Mouse (Mus musculus) embryo, embryonic 11 days (tissue): Measurements from ENCODE around the gene Prss57.

Source experiments
- DNase-seq: peaks from one replicate; pipeline ENCODE4 v3.0.0-alpha.2; 2015

The Prss57 gene

GRCm38 (mm10) chr10:79806972-79807371 lies 16.2 kb upstream of the Prss57 start:
- no peak for DNase-seq

- DNase-seq: no peak
Observed at GRCm38 (mm10) chr10:79806331-79806730, 15.6 kb upstream of the Prss57 start.

- no peak for DNase-seq
Observed at GRCm38 (mm10) chr10:79805636-79806035, 14.9 kb upstream of the Prss57 start.

DNA sequence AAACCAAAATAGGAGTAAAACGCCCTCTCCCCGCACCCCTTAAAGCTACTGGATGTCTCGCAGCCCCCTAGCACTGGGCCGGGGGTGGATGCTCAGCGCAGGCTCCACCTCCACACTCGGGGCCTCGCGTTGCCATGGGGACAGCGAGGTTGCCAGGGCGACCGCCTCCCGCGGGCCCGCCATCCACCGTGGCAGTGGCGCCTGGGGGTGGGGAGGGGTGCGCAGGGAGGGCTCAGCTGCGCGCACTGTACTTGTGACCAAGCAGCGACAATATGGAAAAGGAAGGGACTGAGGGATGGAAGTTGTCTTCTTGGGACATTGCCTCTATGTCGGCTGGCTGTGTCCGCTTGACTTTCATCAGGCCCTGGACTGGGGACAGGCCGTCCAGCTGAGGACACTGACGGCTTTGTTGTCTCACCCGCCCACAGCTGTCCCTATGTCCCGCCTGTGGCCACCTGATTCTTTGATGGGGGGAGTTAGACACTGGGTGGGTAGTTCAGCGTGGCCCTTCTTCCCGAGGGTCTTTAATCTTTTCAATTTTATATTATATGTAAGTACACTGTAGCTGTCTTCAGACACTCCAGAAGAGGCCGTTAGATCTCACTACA lies 13.1 kb upstream of the Prss57 start:
- DNase-seq: peak; percentile 92

DNA sequence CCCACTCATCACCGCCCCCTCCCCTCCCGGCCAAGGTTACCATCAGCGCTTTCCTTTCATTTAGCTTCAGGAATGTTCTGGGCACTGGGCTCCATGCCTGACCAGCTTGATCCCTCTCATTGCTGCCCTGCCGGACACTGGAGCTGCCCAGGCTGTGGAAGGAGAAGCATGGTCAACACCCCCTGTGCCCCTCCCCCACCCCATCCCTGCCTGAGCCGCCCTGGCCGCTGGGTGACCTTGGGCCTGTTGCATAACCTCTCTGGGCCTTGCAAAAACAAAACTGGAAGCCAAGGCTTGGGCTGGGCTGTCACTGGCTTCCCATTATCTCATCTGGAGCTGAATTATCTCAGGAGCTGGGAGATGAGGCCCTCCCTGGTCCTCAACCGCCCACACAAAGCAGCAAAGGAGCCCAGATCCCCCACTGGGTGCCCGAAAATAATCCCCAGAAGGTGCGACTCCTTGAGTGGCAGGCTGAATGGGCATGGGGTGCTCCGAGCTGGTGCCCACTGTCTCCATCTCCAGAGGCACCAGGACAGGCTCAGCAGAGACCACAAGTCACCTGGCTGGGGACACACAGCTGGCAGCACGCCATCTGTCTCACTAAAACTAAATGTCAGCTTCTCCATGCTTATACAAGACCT lies 11.7 kb upstream of the Prss57 start:
- no peak for DNase-seq

DNA sequence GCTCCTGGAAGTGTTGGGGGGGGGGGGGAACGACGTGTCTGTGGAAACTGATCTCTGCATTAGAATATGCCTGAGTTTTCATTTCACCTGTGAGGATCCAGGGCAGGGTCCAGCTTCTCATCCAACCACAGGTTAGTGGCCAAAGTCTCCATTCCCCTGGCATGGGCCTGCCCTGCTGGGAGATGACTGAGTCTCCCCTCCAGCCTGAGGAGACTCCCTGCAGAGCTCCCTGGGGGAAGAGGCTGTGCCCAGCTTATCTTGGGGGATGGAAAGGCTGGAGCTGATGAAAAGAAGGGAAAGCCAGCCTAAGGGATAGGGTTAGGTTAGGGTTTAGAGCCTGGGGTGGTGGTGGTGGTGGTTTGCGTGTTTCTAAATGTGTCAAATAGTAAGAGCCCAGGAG lies 11.1 kb upstream of the Prss57 start:
- DNase-seq: no peak

GRCm38 (mm10) chr10:79800508-79800907 lies 9.7 kb upstream of the Prss57 start:
- DNase-seq: no peak

DNA sequence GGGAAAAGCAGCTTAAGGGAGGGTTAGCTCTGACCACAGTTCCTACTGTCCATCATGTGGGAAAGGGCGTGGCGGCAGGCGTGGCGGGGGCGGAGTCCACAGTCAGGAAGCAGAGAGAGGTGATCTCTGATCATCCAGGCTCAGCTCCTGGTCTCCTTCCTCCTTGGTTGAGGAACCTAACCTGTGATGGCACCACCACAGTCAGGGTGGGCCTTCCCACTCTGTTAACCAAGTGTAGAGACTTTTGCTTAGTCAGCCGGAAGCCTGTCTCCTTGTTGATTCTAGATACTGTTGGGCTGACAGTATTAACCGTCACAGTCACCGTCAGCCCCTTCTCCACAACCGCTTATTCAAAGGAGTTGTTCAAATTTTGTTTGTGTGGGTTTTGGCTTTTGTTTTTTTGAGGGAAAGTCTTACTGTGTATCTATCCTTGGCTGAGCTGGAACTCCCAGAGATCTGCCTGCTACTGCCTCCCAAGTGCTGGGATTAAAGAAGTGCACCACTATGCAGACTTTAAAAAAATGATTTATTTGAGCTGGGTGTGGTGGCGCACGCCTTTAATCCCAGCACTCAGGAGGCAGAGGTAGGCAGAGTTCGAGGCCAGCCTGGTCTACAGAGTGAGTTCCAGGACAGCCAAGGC lies 7.6 kb upstream of the Prss57 start:
- no peak for DNase-seq

DNA sequence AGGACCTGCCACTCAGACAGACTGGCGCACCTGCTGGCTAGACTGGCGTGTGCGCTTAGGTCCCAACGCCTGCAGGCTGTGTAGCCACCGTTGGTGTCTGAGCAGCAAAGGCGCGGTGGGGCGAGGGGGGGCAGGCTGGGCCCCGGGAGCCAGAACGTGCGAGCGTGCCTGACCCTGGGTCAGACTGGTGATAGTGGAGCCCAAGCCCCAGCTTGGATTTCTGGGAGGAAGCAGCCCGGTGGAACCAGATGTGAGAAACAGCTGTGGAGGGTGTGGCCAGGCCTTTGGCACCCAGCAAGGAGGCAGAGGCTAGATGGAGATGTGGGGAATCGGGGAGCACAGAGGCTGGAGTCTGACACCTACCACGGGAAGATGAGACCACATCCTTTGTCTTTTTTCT lies 6.6 kb upstream of the Prss57 start:
- DNase-seq: peak; percentile 46

GRCm38 (mm10) chr10:79795905-79796304 lies 5.1 kb upstream of the Prss57 start:
- DNase-seq: no peak

DNA sequence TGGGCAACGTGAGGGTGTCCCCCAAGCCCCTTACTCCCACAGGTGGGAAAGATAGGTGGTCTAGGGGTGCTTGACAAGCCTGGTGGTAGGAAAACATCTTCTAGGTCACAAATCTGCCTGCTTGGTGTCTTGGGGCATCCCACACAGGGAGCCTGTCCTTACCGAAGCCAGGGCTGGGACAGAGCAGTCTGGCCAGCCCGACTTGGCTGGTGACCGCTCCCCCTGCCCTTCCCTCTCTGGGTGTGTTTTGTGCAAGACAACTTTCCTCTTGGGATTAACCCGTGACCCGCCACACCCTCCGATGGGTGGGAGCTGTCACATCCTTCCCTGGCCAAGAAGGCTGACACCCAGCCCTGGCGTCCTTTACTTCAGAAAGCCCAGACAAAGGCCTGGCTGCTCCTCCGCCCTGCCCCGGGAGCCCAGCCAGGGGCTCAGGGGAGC lies 3.8 kb upstream of the Prss57 start:
- peak; percentile 54 for DNase-seq

DNA sequence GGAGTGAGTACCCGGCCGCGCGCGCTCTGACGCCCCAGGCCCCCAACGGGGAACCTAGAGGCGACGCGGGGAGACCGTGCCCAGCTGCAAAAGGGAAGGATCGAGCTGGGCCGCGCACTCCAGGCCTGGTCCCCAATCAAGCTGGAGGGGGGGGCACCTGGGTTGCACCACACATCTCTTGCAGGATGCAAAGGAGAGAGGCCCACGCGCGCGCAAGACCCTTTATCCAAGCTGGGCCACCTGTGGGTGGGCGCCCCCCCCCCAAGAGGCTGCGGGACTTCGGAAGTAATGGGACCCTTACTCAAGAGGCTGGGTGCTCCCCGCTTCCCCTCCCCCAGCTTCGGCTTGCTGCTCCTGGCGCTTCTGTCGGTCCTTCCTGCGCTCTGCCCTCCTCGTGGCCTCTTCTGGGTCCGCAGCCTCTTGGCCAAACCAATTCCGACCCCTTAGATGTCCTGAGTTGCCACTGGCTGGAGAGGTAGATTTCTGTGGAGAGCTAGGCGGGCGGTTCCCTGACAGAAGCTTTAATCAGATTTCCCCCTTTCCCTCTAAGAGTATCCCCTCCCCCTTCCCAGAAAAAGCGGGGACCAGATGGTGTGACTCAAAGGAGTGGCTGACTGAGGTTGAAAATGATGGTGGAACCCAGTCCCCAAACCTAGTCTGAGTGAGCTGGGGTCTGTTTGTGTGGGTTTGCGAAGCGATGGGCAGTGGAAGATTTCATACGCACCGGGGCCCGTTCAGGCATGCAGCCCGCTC lies 3.2 kb upstream of the Prss57 start:
- DNase-seq: peak; percentile 63

DNA sequence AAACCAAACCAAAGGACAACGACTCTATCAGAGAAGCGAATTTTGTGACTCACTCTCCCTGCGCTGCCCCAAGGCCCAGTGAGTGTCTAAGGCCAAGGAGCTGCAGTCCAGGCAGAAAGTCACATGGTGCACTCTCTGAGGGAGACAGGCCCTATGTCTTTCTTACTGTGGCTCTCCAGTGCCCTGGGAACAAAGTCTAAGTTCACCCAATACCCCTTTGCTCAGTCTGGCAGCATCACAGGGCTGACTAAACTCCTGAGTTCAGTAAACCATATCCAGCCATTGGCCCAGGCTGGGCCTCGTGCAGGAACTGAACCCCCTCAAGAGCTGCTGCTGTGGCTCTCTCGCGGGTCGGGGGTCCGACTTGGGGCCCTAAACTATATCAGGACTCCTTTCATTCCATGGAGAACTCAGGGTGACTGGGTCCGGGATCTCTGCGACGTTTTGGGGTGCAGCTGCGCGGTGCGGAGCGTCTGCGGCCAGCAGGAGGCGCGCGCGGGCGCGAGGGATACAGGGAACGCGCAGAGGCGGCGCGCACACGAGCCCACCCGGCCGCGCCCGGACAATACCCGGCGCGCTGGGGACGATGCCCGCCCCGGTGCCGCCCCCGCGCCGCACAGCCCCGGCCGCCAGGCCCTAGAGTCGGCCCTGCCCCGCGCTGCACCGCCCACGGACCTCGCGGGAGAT lies 2.4 kb upstream of the Prss57 start, which contains the start of gene Palm:
Gene Palm (plus strand): TSS at position 522 of the 687 bp plus-strand sequence.
- peak; percentile 92 for DNase-seq

DNA sequence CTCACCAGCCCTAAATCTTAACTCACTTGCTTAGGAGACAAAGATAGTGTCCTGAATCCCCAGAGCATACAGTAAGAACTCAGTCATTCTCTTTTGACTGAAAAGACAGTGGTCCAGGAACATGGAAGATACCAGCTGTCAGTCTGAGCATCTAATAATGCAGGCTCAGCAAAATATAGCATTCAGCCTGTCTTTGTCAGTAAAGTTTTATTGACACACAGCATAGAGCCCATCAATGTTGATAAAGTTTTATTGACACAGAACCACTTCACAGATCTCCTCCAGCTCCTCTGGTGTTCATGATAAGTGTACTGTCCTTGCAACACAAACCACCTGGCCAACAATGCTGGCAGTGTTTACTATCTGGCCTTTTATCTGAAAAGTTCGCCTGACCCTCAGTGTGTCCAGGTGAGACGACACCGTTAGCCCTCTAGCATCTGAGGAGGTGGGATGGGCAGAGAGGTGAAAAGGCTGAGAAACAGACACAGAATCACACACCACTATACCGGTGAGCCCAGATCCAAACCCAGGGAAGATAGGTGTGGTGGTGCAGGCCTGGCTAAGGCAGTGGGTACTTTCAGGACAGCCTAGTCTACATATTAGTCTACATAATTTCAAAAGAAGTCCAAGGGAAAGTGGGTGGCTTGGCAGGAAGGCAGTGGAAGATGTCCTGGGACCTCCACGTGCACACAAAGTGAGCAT lies 1.7 kb upstream of the Prss57 start:
- no peak for DNase-seq

DNA sequence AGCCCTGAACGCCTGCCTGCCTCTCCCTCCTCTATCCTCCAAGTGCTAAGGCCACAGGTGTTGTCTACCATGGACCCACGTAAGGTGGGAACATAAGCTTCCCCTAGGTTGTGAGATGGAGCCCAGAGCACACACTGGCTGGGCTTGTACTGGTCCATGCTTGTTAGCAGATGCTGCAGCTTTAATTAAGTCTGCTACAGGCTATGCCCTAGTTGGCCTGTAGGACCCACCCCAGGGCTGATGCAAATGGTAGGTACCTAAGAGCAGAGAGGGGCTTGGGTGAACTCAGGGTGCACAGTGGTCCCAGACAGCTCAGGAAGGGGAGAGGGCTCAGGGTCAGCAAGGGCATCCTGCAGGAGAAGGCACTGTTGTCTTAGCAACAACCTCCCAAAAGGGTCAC lies 1.2 kb downstream of the Prss57 start:
- no peak for DNase-seq

- DNase-seq: peak; percentile 66
Observed at GRCm38 (mm10) chr10:79788386-79789158, 2.2 kb downstream of the Prss57 start.

DNA sequence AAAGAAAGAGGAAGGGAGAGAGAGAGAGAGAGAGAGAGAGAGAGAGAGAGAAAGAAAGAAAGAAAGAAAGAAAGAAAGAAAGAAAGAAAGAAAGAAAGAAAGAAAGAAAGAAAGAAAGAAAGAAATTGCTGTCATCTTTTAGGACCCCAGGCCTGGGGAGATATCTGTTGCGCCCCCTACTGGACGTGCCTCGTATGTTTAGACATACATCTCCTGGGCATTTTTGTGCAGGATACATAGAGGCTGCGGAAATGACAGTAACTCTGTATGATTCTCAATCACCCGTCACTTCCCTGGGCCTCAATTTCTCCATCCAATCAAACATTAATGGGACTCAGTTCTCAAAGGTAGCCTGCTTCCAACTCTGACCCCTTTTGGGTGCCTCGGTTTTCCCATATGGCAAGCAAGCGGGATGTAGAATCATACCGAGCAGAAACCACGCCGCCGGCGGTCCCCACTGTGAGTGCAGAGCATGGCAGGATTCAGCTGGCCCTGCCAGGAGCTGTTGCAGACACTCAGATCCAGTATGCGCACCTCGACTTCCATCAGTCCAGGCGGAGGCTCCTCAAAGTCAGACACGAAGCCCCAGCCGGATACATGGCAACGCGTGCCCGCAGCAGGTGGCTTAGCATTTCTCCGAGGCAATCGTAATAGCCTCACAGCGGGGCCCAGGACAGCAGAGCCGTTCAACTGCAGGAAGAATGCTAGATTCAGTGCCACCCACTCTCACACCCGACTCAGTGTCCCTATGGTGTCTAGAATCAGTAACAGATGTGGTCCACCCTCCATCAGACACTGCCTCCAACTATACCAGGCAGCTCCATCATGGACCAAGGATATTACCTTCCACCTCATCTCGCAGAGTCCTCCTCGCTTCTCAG lies 6.6 kb downstream of the Prss57 start:
- peak; percentile 81 for DNase-seq

DNA sequence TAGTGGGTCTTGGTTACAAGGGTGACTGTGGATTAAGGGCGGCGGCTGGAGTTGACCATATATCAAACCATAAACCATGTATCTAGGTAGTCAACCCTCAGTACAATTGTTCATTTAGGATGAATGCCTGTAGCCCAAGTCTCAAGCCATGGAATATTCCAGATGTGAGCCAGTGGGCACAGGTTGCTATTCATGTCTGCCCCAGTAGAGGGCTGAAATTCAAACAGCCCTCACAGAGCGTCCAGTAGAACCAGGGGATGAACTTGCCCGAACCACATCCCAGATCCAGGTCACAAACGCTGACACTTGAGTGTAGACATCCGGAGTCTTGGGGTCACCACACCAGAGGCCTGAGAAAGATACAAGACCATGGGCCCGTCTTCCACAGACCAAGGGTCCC lies 7.7 kb downstream of the Prss57 start:
- no peak for DNase-seq

- DNase-seq: no peak
Observed at GRCm38 (mm10) chr10:79781956-79782355, 8.8 kb downstream of the Prss57 start.

DNA sequence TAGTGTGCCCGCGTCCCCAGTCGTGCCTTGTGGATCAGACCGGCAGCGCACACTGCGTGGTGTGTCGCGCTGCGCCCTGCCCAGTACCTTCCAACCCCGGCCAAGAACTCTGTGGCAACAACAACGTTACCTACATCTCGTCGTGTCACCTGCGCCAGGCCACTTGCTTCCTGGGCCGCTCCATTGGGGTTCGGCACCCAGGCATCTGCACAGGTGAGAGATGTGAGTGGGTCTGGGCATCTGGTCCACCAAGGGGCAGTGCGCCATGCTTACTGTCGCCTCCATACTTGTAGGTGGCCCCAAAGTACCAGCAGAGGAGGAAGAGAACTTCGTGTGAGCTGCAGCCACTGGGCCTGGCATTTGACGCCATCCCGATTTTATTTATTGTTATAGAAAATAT lies 9.6 kb downstream of the Prss57 start:
- DNase-seq: no peak

DNA sequence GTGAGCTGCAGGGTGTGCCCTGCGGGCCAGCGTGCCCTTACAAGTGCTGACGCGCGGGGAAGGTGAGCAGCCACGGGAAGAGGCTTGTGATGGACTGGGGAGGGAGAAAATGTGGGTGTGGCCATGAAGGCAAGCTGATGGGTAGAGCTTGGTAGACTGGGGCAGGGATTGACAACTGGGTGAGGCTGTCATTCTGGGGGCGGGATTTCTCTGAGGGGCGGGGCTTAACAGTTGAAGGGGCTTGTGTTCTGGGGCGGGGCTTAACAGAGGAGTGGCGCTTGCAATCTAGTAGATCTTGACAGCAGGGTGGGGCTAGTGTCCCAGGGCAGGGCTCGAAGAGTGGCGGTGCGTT lies 10.1 kb downstream of the Prss57 start:
- peak; percentile 76 for DNase-seq
